Mouse (Mus musculus) megakaryocyte, embryonic 14.5 days (primary cell): ENCODE data around the gene U2af1l4. TPM values are rescaled to one million over a fixed set of nuclear protein-coding genes. Genes with fewer than 3 reads are reported as not detected.
A peak's percentile ranks its signal among the peaks of the same experiment; 100 is the strongest.

Experiments
- H3K27me3 ChIP-seq: replicated peaks from 2 replicates; pipeline ENCODE3; 2012; ENCODE audit warnings: inconsistent platforms
- H3K36me3 ChIP-seq: replicated peaks from 2 replicates; pipeline ENCODE3; 2012; ENCODE audit warnings: low read length, inconsistent platforms, mixed read lengths
- H3K4me1 ChIP-seq: 2 replicates; pipeline ENCODE4 v1.6.1; 2012; ENCODE audit warnings: inconsistent platforms
- H3K4me3 ChIP-seq: replicated peaks from 2 replicates; pipeline ENCODE3; 2012; ENCODE audit warnings: moderate library complexity, mild to moderate bottlenecking, inconsistent platforms
- H3K9me3 ChIP-seq: 2 replicates; pipeline ENCODE4 v1.6.1; 2012; ENCODE audit warnings: inconsistent platforms
- FLI1 ChIP-seq: IDR thresholded peaks from 2 replicates; pipeline ENCODE4 v1.6.1; 2012; ENCODE audit warnings: low read length, inconsistent platforms, mixed read lengths
- GATA1 ChIP-seq: IDR thresholded peaks from 3 replicates; pipeline ENCODE4 v1.6.1; 2012; ENCODE audit warnings: mixed read lengths, low read length, inconsistent platforms, borderline replicate concordance
- polyA plus RNA-seq: library from polyadenylated mRNA; stranded (reverse); fragments of >175 nt; gene quantifications from 2 replicates; pipeline ENCODE4 v1.2.3, GENCODE M21; 2012; ENCODE audit warnings: low replicate concordance; ENCODE audit not compliant: insufficient read depth

The U2af1l4 gene
- polyA plus RNA-seq, 1 experiment: 64.1 TPM

DNA sequence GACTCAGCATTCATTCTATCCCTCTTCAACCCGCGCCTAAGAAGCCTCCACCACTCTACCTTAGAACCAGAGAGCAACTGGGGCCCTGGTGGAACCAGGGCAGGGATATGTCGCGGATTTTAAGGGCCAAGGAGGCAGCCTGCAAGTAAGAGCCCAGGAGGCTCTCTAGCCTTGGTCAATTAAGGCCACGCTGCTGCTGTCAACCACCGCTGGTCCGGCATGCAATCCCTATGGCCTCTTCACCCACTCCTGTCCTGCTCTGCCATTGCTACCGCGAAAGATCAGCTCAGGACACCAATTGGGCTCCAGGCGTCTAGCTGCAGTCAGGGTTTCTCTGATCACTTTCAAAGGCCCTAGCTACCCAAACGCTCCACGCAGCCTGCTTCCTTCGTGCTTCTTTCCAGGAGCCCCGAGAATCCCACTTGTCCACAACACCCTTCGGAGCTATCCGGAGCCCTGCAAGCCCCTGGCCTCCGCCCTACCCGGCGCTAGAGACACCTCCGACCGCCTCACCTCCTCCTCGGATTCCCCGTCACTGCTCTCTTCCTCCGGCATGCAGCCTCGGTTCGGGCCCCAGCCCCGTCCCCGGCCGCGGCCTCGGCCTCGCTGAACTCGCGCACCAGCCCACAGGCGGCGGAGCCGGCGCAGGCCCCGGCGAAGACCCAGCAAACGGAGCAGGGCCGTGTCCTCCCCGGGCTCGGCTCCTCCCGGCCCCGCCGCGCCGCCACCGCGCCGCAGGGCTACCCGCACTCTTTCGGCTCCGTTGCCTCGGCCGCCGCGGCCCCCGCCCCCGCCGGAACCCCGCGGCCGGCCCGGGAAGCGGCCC is 25.0 kb downstream of the U2af1l4 start:
- peaks cover 64% of the 10 kb centered on the region for H3K4me1 ChIP-seq
- TF ChIP-seq GATA1 (no peak), FLI1 (no peak)

DNA sequence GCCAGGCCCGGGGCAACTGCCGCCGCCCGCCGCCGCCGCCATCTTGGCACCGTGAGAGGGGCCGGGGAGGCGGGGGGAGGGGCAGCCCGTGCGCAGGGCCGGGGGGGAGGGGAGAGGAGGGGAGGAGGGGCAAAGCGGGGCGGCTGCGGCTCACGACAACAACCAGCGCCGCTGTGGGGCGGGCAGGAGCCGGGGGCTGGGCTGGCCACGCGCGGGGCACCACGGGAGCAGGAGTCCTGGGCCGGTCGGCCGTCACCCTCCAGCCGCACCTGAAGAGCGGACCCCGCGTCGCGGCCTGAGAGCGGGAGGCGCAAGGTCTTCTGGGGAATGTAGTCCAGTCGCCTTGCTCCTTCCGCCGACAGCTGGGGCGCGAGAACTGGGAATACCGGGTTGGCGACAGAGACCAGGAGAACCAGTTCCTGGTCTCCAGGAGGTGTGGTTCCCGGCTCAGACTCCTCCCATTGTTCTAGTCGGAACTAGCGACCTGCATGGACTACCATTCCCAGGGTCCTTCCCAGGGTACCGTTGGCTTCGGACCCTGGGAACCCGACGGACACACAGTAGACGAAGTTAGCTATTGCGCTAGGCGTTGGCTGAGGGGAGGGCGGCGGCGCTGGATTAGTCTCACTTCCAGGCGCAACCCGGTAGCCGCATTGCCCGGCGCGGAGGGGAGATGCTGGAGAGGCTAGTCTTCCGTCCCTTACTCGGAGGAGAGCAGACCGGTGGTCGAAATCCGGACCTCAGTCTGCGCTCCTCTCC is 25.8 kb downstream of the U2af1l4 start, which contains the start of gene Kmt2b:
Kmt2b (minus strand) TSS at position 51 of the 759 bp plus-strand sequence.
- TF ChIP-seq GATA1 (no peak), FLI1 (no peak)
- peaks cover 2% of the 10 kb centered on the region for H3K27me3 ChIP-seq
- peaks cover 66% of the 10 kb centered on the region for H3K4me1 ChIP-seq
- H3K4me3 ChIP-seq: peak within 1 kb of the TSS; percentile 99
- H3K36me3 ChIP-seq: peaks cover 33% of the 10 kb centered on the region
- no peaks in the 10 kb centered on the region for H3K9me3 ChIP-seq

More for the DNA sequence above, 25.0 kb downstream of the U2af1l4 start:
- no peaks in the 10 kb centered on the region for H3K9me3 ChIP-seq
- H3K36me3 ChIP-seq: peaks cover 41% of the 10 kb centered on the region
- H3K27me3 ChIP-seq: peaks cover 2% of the 10 kb centered on the region
- peak overlapping the region; percentile 99 for H3K4me3 ChIP-seq

DNA sequence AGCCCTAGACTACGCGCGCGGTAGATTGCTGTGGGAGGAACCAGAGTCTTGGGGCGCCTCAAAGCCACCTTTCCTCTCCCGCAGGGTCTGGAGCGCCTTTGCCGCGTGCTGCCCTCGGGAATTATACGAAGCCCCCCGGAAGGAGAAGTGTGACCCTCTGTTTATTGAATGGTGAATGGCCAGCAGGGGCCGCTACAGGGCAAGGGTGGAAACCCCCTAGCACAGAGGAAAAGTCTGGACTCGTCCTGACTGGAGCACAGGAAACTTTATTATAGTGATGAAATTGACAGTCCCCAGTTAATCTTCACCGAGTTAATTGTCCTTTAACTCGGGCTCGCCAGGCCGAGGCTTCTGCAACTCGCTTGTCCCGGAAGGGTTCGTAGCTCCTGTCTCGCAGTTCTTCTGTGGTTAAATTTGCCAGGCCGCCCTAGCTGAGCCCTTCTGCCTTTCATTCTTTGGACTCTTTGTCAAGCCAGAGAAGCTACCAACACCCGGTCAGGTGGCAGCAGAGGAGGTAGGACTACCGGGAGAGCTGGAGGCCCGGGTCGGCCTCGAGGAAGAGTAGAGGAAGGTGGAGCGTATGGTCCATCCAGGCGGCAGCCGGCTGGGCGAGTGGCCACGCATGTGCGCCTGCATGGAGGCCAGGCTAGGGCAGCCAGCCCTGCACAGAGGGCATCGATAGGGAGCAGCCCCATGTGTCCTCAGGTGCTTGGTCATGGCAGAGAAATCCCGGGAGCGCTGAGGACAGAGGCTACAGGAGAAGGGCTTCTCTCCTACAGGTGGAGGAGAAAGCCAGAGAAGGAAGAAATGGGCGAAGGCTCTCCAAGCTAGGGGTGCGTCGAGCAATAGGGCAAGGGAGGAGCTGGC is 26.6 kb downstream of the U2af1l4 start:
- Histone ChIP-seq H3K27me3 (peaks cover 4% of the 10 kb centered on the region), H3K9me3 (no peaks in the 10 kb centered on the region), H3K4me1 (peaks cover 68% of the 10 kb centered on the region), H3K36me3 (peaks cover 25% of the 10 kb centered on the region), H3K4me3 (peak overlapping the region; percentile 99)
- no peak for TF ChIP-seq FLI1
- no peak for TF ChIP-seq GATA1

DNA sequence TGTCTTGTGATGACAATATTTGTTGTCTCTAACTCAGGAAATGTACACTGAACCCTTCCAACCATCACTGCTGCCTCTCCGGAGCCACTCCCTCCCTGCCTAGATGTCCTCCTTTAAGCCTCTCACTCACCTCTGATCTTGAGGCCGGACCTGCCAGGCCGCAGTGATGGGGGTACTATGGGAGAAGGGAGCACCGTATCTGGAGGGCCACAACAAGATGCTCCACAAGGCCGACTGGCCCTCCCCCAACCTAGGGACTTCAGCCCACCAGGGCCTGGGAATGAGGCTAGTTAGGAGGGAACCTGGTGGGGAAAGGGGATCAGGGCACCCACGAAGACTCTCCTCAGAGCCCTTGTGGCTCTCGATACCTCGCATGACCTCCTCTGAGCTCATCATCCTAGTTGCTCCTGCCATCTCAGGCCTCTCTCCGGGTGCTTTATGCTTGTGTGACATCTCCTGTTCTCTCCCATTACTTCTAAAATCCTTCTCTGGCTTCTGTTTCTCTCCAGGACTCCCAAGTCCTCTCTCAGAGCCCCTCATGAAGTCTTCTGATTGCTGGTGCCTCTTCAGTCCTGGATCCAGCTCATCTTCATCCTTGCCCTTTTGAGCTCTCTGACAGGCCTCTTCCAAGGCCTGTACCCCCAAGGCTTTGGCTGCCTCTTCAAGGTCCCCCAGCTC is 28.0 kb downstream of the U2af1l4 start:
- no peak overlapping the region for H3K4me3 ChIP-seq
- TF ChIP-seq FLI1: no peak
- TF ChIP-seq GATA1: no peak

DNA sequence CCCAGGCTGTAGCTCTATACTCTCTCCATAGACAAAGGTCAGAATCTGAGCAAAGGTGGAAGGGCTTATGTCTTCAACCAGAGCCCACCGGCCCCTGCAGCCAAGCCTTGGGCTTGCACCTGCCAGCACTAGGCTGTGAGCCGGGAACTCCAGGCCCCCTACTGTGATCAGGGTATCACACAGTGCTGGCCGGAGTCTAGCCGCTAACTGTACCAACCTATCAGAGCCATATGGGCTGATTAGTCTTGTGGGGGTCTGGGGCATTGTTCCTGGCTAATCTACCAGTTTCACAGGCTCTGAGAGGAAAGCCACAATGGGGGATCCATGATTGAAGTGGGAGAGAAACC is 28.5 kb downstream of the U2af1l4 start:
- peaks cover 6% of the 10 kb centered on the region for H3K36me3 ChIP-seq
- H3K4me3 ChIP-seq: no peak overlapping the region
- H3K27me3 ChIP-seq: peaks cover 13% of the 10 kb centered on the region
- H3K4me1 ChIP-seq: peaks cover 54% of the 10 kb centered on the region
- TF ChIP-seq FLI1 (no peak), GATA1 (no peak)
- no peaks in the 10 kb centered on the region for H3K9me3 ChIP-seq

More for the DNA sequence above, 28.0 kb downstream of the U2af1l4 start:
- Histone ChIP-seq H3K9me3 (no peaks in the 10 kb centered on the region), H3K36me3 (peaks cover 11% of the 10 kb centered on the region), H3K4me1 (peaks cover 59% of the 10 kb centered on the region), H3K27me3 (peaks cover 13% of the 10 kb centered on the region)

DNA sequence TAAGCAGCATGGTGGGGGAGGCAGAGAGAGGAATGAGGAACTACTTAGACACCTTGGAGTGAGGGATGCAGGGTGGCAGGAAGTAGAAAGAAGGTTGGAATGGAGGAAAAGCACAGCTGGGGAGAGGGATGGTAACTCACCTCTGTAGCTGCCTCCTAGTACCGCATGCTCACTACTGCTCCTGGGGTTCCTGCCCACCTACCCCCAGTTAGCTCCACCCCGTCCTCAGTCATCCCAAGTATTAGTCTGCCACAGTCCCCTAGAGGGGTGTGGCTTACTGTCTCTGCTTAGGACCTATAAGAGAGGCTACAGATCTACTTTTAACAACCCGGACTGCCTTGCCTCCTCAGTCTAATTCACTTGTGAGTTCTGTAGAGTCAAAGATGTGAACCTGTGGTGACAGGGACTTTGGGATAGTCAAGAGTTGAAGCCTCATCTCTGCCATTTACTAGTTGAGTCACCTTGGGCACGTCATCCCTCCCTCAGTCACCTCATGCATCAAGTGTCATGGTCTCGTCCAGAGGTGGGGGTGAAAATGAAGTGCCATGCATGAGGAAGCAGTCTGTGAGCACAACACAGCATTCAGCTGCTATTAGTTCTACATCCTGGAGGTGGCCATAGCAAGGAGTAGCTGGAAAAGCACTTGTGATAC is 29.8 kb downstream of the U2af1l4 start:
- no peak overlapping the region for H3K4me3 ChIP-seq

DNA sequence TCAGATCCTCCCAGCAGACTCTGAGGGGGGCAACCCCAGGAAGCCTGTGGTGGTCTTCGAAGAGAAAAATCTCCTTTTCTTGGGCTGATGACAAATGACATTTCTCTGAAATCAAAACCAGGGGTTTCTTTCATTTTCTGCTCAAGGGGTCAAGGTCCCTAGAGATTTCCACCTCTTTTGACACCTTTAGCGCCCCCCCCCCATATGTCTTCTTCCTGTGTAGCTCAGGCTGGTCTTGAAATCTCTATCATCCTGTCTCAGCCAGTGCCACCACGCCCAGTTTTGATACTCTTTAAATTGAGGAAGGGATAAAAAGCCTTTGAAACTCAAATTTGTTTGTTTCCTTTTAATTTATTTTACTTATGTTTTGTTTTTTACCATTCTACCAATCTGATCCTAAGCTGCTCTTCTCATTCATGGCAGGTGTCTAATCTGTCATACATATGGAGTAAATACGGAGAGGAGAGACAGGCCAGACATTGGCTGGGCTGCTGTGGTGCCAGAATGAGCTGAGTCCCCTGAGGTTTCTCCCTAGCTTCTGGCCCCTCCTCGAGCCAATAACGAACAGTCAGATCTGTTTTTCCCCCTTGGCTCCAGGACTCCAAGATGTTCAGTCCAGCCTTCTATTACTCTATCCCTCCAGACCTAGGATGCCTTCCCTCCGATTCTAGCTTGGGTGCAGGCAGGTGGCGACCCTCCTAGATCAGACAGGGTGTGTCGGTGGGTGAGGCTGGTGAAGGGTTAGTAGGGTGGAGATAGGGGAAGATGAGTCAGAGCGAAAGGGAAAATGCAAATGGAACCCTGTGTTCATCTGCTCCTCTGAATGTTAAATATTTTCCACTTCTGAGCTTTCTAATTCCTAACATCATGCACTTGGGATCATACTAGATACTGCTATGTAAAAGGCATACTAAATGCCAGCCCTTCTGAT is 30.7 kb downstream of the U2af1l4 start:
- Histone ChIP-seq H3K27me3 (peaks cover 25% of the 10 kb centered on the region), H3K36me3 (no peaks in the 10 kb centered on the region), H3K9me3 (peaks cover 3% of the 10 kb centered on the region; the same call in 1 of the 2 replicates), H3K4me3 (no peak overlapping the region), H3K4me1 (peaks cover 44% of the 10 kb centered on the region)
- no peak for TF ChIP-seq FLI1
- no peak for TF ChIP-seq GATA1

More for the DNA sequence above, 29.8 kb downstream of the U2af1l4 start:
- peaks cover 44% of the 10 kb centered on the region for H3K4me1 ChIP-seq
- no peaks in the 10 kb centered on the region for H3K36me3 ChIP-seq
- no peak for TF ChIP-seq FLI1
- no peak for TF ChIP-seq GATA1
- peaks cover 17% of the 10 kb centered on the region for H3K27me3 ChIP-seq
- H3K9me3 ChIP-seq: no peaks in the 10 kb centered on the region

DNA sequence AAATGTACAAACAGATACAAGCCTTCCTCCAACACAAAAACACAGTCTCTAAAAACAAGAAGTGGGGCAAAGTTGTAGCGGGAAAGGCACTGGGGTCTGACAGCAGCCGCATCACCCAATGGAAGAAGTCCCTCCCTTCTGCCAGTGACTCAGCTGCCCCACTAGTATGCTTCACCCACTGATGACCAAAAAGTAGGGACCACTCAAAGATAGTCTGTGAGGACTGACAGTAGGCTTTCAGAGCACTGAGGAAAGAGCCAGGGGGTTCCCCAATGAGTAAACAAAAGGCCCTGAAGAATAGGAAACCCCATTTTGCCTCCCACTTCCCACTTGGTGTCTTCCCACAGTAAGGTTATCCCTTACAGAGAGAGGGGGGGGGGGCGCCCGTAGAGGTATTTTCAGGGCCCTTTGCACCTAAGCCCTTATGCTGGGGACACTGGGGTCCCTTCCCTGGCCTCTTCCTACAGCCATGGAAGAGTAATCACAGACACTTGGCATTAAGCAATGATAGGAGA is 31.5 kb downstream of the U2af1l4 start:
- Histone ChIP-seq H3K36me3 (no peaks in the 10 kb centered on the region), H3K4me1 (peaks cover 42% of the 10 kb centered on the region), H3K27me3 (peaks cover 26% of the 10 kb centered on the region), H3K9me3 (peaks cover 3% of the 10 kb centered on the region; the same call in 1 of the 2 replicates), H3K4me3 (no peak overlapping the region)
- no peak for TF ChIP-seq FLI1
- TF ChIP-seq GATA1: no peak
